Mouse (Mus musculus): Measurements from ENCODE around the gene Cox10. TPM values are rescaled to one million over a fixed set of nuclear protein-coding genes. Genes with fewer than 3 reads are reported as not detected.
A peak's percentile ranks its signal among the peaks of the same experiment; 100 is the strongest.
"Not testable (repeated sequence)": the region's sequence is repeated elsewhere in the genome, so short reads cannot be mapped to it uniquely, and the experiment has no call there.

Cox10 gene
- polyA plus RNA-seq (2011; ENCODE audit: insufficient read depth, insufficient read length, low replicate concordance, missing spikeins): 4.1 and 8.2 TPM in 2 replicates

DNA sequence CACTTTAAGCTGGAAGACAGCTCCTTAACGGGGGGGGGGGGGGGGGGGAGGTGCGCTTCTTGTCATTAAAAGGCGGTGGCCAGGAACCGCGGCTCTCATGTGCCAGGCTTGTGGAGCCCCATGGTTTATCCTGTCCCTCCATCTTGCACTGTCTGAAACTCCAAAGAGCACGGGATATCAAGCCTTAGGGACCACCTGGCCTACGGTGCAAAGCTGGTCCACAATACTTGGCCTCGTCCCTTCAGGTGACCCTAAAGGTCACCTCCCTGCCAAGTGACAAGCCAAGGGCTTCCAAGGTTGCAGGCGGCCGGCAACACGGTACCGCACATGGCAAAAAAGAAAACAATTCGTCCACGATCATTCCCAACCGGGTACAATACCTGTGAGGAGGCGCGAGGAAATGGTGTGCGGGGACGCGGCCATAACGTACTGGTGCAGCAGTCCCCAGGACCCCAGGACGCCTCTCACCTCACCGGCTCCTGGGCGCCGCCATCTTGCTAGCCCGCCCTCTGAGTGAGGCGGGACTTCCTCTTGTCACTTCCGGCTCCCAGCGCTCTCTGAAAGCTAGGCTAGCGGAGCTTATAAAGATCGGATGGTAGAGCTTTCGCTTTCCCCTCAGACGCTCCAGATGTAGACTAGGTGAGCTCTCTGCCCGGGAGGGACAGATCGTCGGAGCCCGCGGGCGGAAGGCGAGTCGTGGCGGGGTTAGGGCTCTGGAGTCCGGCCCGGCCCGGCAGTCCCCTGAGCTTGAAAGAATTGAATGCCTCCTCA is at the start of gene Cox10:
TSS of gene Cox10 (minus strand) at position 513 of the 771 bp plus-strand sequence.
- under 1% methylated on average over 44 of the region's 45 CpGs for WGBS
- Histone ChIP-seq H3K4me3 (replicated peaks; ENCODE audit: control insufficient read depth, low read depth, low read length) (peak within 1 kb of the TSS; percentile 90), H3K4me1 (ENCODE audit: control insufficient read depth, insufficient read depth, low read length) (peaks cover 2% of the 10 kb centered on the region; the same call in 1 of the 2 replicates), H3K27ac (ENCODE audit: control insufficient read depth, insufficient read depth, low read depth, low read length, poor library complexity) (peak within 1 kb of the TSS; percentile 92)
- peak; percentile 60; the same call in 1 of the 2 replicates for TF ChIP-seq POLR2A (IDR thresholded peaks at IDR 0.05; ENCODE audit: borderline replicate concordance, control insufficient read depth, low read depth, low read length)
- no peak for TF ChIP-seq CTCF (IDR thresholded peaks at IDR 0.05; ENCODE audit: control insufficient read depth, insufficient read depth, low read length)

DNA sequence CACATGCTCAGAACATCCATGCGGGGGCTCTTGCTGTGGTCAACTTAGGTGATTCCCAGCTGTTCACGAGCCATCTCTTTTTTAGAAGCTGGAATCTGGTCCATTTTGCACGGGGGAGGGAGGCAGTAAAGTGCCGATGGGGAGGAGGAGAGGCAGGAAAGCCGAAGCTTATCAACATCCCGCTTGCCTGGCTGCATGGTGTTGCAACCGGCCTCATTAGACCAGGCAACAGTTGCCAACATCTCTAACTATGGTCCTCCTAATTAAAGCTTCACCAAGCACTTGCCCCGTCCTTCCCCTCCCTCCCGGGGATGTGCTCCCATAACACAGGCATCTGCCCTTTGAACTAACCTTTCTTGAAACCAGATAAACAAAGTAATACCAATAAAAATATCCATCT is 48.7 kb upstream of the Cox10 start:
- no peaks in the 10 kb centered on the region for H3K4me1 ChIP-seq (ENCODE audit: control insufficient read depth, insufficient read depth, low read length)
- WGBS: 63% methylated on average over 9 of the region's 9 CpGs
- no peak overlapping the region for H3K4me3 ChIP-seq (replicated peaks; ENCODE audit: control insufficient read depth, low read depth, low read length)
- H3K27ac ChIP-seq (ENCODE audit: control insufficient read depth, insufficient read depth, low read depth, low read length, poor library complexity): no peak overlapping the region
- TF ChIP-seq CTCF (IDR thresholded peaks at IDR 0.05; ENCODE audit: control insufficient read depth, insufficient read depth, low read length) (no peak), POLR2A (IDR thresholded peaks at IDR 0.05; ENCODE audit: borderline replicate concordance, control insufficient read depth, low read depth, low read length) (no peak)

DNA sequence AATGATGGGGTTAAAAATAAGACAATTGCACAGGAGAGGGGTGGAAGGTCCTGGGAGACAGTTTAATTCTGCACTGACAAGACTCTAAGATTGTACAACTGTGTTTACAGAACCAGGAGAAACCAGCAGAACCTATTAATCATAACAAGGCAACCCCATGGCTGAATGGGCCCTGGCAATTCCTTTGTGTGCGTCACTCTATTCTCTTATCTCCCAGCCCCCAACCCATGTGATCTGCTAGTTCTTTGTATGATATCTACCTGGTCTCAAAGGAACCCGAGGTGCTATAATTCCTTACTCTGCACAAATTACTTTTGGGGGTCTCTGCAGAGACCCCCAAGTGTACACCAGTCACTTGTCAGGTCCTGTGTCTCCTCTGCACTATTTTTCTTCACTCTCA is 46.2 kb upstream of the Cox10 start:
- TF ChIP-seq POLR2A (IDR thresholded peaks at IDR 0.05; ENCODE audit: borderline replicate concordance, control insufficient read depth, low read depth, low read length) (no peak), CTCF (IDR thresholded peaks at IDR 0.05; ENCODE audit: control insufficient read depth, insufficient read depth, low read length) (no peak)
- Histone ChIP-seq H3K4me1 (ENCODE audit: control insufficient read depth, insufficient read depth, low read length) (no peaks in the 10 kb centered on the region), H3K4me3 (replicated peaks; ENCODE audit: control insufficient read depth, low read depth, low read length) (no peak overlapping the region), H3K27ac (ENCODE audit: control insufficient read depth, insufficient read depth, low read depth, low read length, poor library complexity) (no peak overlapping the region)
- WGBS: 59% methylated on average over 2 of the region's 2 CpGs

DNA sequence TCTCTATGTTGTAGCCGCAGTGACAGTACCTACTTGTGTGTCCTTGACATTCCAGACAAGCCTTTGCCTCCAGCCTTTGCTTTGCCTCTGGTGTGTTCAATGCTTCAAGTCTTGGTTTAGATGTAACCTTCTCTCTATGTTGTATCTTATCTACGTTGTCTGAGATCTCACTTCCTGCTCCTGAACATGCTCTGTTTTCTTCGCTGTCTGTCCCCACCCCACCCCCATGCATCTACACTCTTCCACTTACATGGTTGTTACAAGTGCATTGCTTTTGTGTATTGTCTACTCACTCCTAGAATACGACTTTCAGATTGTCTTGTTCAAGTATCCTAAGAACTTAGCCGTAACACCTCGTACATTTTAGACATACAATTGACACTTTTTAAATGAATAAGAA is 43.9 kb upstream of the Cox10 start:
- not testable (repeated sequence) for H3K27ac ChIP-seq (ENCODE audit: control insufficient read depth, insufficient read depth, low read depth, low read length, poor library complexity); H3K4me3 ChIP-seq (replicated peaks; ENCODE audit: control insufficient read depth, low read depth, low read length); H3K4me1 ChIP-seq (ENCODE audit: control insufficient read depth, insufficient read depth, low read length)
- WGBS: 81% methylated on average over 6 of the region's 6 CpGs

DNA sequence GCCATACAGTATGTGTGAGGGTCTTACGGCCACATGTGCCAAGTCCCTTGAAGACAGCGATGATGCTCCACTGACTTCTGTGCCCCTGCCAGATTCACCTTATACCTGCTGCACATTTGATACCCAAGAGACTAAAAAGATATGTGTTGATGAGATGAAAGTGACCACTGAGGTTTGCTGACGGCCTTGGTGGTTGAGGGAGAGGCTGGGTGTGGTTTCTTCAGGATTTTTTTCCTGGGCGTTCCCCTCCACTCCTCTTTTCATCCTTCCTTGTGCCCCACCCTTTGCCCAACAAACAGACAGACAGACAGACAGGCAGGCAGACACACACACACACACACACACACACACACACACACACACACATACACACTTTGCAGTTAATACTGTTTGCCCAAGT is 37.4 kb upstream of the Cox10 start:
- Histone ChIP-seq H3K27ac (ENCODE audit: control insufficient read depth, insufficient read depth, low read depth, low read length, poor library complexity) (no peak overlapping the region), H3K4me1 (ENCODE audit: control insufficient read depth, insufficient read depth, low read length) (no peaks in the 10 kb centered on the region), H3K4me3 (replicated peaks; ENCODE audit: control insufficient read depth, low read depth, low read length) (no peak overlapping the region)
- TF ChIP-seq POLR2A (IDR thresholded peaks at IDR 0.05; ENCODE audit: borderline replicate concordance, control insufficient read depth, low read depth, low read length): no peak
- no peak for TF ChIP-seq CTCF (IDR thresholded peaks at IDR 0.05; ENCODE audit: control insufficient read depth, insufficient read depth, low read length)
- WGBS: 81% methylated on average over 4 of the region's 4 CpGs

DNA sequence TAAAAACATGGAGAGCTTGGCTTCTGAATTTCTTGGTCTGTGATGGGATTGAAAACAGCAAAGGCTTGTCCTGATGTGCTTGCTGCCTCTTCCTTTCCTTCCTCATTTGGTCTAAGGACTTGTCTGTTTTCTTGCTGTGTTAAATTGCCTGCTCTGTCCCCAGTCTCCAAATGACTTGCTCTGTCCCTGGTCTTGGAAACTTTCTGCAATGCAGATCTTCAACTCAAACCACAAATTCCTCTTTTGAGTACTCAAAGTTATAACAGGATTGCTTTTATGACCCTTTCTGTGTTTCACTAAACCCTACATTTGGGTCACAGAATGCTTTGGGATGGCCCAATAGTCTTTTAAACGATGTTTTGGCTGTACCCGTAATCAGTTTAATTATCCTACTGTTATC is 36.6 kb upstream of the Cox10 start:
- H3K4me1 ChIP-seq (ENCODE audit: control insufficient read depth, insufficient read depth, low read length): no peaks in the 10 kb centered on the region
- H3K27ac ChIP-seq (ENCODE audit: control insufficient read depth, insufficient read depth, low read depth, low read length, poor library complexity): no peak overlapping the region
- H3K4me3 ChIP-seq (replicated peaks; ENCODE audit: control insufficient read depth, low read depth, low read length): no peak overlapping the region
- 60% methylated on average over 2 of the region's 2 CpGs for whole genome bisulfite sequencing
- TF ChIP-seq POLR2A (IDR thresholded peaks at IDR 0.05; ENCODE audit: borderline replicate concordance, control insufficient read depth, low read depth, low read length) (no peak), CTCF (IDR thresholded peaks at IDR 0.05; ENCODE audit: control insufficient read depth, insufficient read depth, low read length) (no peak)

DNA sequence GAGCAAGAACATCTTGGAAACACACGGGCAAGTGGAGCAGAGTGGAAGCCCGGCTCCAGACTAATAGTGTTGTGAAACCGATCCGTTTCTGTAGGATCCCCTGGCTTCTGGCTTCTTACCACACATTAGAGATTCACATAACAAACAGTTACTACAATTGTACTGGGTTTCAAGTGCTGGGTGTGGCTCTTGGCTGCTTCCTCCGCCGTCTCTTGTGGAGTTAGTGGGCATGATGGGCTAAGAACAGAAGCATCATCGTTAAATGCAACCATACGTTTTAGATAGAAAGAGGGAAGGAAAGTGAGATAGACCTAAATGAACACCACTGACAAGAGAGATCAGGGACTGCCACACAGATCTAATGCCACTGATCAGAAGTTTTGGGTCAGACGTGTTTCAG is 35.8 kb upstream of the Cox10 start:
- H3K27ac ChIP-seq (ENCODE audit: control insufficient read depth, insufficient read depth, low read depth, low read length, poor library complexity): no peak overlapping the region
- 66% methylated on average over 9 of the region's 9 CpGs for WGBS
- no peaks in the 10 kb centered on the region for H3K4me1 ChIP-seq (ENCODE audit: control insufficient read depth, insufficient read depth, low read length)
- H3K4me3 ChIP-seq (replicated peaks; ENCODE audit: control insufficient read depth, low read depth, low read length): no peak overlapping the region
- TF ChIP-seq POLR2A (IDR thresholded peaks at IDR 0.05; ENCODE audit: borderline replicate concordance, control insufficient read depth, low read depth, low read length) (no peak), CTCF (IDR thresholded peaks at IDR 0.05; ENCODE audit: control insufficient read depth, insufficient read depth, low read length) (no peak)

DNA sequence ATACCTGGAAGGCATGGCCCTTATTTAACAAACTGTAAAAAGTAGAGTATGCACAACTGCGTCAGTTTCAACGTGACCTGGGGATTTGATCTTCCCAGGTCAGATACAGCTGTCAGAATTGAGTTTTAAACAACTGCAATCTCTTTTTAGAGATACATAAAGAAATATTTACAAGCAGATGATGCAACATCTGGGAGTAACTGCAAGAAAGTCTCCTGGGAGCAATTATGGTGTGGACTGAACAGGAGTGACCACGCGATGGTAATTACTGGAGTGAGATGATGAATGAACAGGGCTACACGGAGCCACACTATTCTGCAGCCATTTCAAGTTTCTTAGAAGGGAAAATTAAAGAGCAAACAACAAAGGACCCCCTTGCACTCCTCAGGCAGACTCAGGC is 20.8 kb upstream of the Cox10 start:
- 87% methylated on average over 5 of the region's 5 CpGs for WGBS
- TF ChIP-seq CTCF (IDR thresholded peaks at IDR 0.05; ENCODE audit: control insufficient read depth, insufficient read depth, low read length) (no peak), POLR2A (IDR thresholded peaks at IDR 0.05; ENCODE audit: borderline replicate concordance, control insufficient read depth, low read depth, low read length) (no peak)
- no peaks in the 10 kb centered on the region; the same call in 1 of the 2 replicates for H3K4me1 ChIP-seq (ENCODE audit: control insufficient read depth, insufficient read depth, low read length)
- no peak overlapping the region for H3K4me3 ChIP-seq (replicated peaks; ENCODE audit: control insufficient read depth, low read depth, low read length)
- H3K27ac ChIP-seq (ENCODE audit: control insufficient read depth, insufficient read depth, low read depth, low read length, poor library complexity): no peak overlapping the region

DNA sequence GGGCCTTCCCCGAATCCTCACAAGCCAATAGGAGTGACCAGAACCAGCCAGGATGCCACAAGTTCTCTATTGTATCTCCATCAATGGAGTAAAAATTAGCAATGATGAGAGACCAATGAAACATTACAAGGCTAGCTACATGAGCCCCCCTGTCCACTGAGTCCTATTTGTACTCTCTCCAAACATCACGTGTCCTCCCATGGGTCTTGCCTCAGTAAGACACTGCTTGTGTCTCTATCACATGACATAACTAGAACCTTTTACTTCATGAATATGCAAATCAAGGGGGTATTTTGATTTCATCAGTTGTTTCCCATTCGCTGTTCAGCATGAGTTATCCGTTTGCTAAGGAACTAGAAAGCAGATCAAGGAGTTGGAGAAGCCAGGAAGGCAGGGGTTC is 13.8 kb upstream of the Cox10 start:
- Histone ChIP-seq H3K27ac (ENCODE audit: control insufficient read depth, insufficient read depth, low read depth, low read length, poor library complexity) (no peak overlapping the region), H3K4me1 (ENCODE audit: control insufficient read depth, insufficient read depth, low read length) (no peaks in the 10 kb centered on the region; the same call in 1 of the 2 replicates), H3K4me3 (replicated peaks; ENCODE audit: control insufficient read depth, low read depth, low read length) (no peak overlapping the region)
- TF ChIP-seq CTCF (IDR thresholded peaks at IDR 0.05; ENCODE audit: control insufficient read depth, insufficient read depth, low read length) (no peak), POLR2A (IDR thresholded peaks at IDR 0.05; ENCODE audit: borderline replicate concordance, control insufficient read depth, low read depth, low read length) (no peak)
- WGBS: 87% methylated on average over 4 of the region's 4 CpGs
